Mouse (Mus musculus) MEL (cell line): ENCODE data around the gene Sema5a.

ENCODE experiments used
- CTCF ChIP-seq, 3 experiments: IDR thresholded peaks in 2 of 3; conservative IDR thresholded peaks in 1 of 3; 2 replicates each; pipeline ENCODE4 v1.5.1; 2011 to 2012; ENCODE audit warnings: low read length in 3 of 3, low read depth in 2 of 3, mild to moderate bottlenecking in 2 of 3, improper control_type of control experiment in 1 of 3, inconsistent platforms in 1 of 3, mixed read lengths in 1 of 3, moderate library complexity in 1 of 3; ENCODE audit not compliant: control insufficient read depth in 1 of 3, insufficient read depth in 1 of 3, poor library complexity in 1 of 3, severe bottlenecking in 1 of 3
- KAT2A ChIP-seq: conservative IDR thresholded peaks from 2 replicates; pipeline ENCODE4 v1.6.1; 2012; ENCODE audit warnings: low read depth, low read length, improper control_type of control experiment, inconsistent platforms
- POLR2A ChIP-seq, 2 experiments: IDR thresholded peaks; 2 replicates each; pipeline ENCODE4 v1.6.1; 2011 to 2012; ENCODE audit warnings: low read length in 2 of 2, mild to moderate bottlenecking in 2 of 2, control low read depth in 1 of 2, improper control_type of control experiment in 1 of 2, low read depth in 1 of 2, moderate library complexity in 1 of 2; ENCODE audit not compliant: control insufficient read depth in 1 of 2, insufficient read depth in 1 of 2, poor library complexity in 1 of 2
- ZC3H11A ChIP-seq: IDR thresholded peaks from 2 replicates; pipeline ENCODE4 v1.6.1; 2012; ENCODE audit warnings: low read depth, mild to moderate bottlenecking, inconsistent platforms, low read length, improper control_type of control experiment

DNA sequence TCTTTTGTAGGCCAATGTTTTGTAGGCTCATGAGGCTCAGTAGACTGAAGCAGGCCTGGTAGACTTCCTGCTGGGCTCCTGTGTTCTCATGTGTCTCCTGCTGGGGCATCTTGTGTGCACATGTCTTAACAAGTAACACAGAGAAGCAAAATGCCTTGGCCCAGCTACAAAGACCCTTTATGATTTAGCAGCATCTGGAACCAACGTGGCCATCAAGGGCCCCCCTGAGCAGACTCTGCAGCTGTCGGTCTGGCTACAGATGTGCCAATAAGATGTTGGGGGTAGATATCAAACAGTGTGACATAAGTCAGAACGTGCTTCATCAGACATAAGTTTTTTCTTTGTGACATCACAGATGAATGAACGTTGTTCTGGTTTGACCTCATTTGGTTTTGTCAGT is 123.2 kb downstream of the Sema5a start:
- no peak for TF ChIP-seq CTCF (IDR thresholded peaks at IDR 0.05 in 2 of 3, conservative IDR thresholded peaks at IDR 0.05 in 1 of 3; ENCODE audit: control insufficient read depth in 1 of 3, insufficient read depth in 1 of 3, low read depth in 2 of 3, low read length in 3 of 3, poor library complexity in 1 of 3, severe bottlenecking in 1 of 3)
- no peak for TF ChIP-seq ZC3H11A
- no peak for TF ChIP-seq KAT2A
- no peak for TF ChIP-seq POLR2A (IDR thresholded peaks at IDR 0.05; ENCODE audit: control insufficient read depth in 1 of 2, insufficient read depth in 1 of 2, low read depth in 1 of 2, low read length in 2 of 2, poor library complexity in 1 of 2)
